Mouse (Mus musculus) c-Kit-positive CD71-positive TER-119-negative erythroid progenitor cells, embryonic 14.5 days (primary cell): ENCODE results near the gene Trpv5.
A peak's percentile ranks its signal among the peaks of the same experiment; 100 is the strongest.

ENCODE experiments used
- DNase-seq: peaks from one replicate; pipeline ENCODE4 v3.0.0-alpha.2; 2013; ENCODE audit warnings: low read depth

The Trpv5 gene

GRCm38 (mm10) chr6:41680669-41681068 lies at the start of gene Trpv5:
TSS of gene Trpv5 (minus strand) at chr6:41680769.
- DNase-seq = no peak

GRCm38 (mm10) chr6:41727989-41728609 lies 47.5 kb upstream of the Trpv5 start:
- DNase-seq = no peak

GRCm38 (mm10) chr6:41721430-41721829 lies 40.9 kb upstream of the Trpv5 start:
- no peak for DNase-seq

GRCm38 (mm10) chr6:41710281-41710680 lies 29.7 kb upstream of the Trpv5 start:
- no peak for DNase-seq

DNA sequence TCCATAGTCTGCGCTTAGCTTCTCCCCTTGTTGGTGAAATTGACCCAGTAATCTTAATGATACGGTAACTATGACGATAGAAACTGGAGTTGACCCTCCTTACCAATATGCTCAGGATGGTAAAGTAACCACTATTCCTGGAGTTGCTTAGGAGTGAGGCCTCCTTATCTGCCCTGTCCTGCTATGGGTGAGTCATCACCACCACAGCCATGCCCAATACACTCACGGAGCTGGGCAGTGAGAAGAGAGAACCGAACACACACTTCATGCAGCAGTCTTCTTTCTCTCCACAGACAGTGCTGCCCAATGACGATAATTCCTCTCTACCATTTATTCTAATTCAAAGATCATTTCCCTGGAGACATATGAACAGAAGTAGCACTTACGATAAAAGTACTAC lies 25.7 kb upstream of the Trpv5 start:
- peak; percentile 74 for DNase-seq

DNA sequence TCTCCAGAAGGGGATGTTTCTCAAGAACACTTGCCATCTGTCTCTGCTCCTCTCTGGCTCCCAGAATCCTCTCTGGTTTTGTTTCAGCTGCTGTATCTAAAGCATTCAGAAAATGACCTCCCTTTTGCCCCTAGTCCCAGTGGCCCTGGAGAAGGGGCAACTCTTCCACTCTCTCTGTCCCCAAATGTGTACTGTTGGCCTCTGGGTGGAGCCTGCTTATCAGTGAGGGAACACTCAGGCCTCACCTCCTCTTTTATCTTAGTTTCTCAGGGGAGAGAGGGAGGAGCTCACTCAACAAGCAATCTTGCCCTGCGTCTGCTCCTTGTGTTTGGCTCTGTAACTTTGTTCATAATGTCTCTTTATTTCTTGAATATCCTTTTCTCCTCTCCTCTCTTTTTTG lies 23.6 kb upstream of the Trpv5 start, which contains the start of gene Kel:
TSS of gene Kel (minus strand) at position 217 of the 400 bp plus-strand sequence.
- DNase-seq = peak; percentile 90

DNA sequence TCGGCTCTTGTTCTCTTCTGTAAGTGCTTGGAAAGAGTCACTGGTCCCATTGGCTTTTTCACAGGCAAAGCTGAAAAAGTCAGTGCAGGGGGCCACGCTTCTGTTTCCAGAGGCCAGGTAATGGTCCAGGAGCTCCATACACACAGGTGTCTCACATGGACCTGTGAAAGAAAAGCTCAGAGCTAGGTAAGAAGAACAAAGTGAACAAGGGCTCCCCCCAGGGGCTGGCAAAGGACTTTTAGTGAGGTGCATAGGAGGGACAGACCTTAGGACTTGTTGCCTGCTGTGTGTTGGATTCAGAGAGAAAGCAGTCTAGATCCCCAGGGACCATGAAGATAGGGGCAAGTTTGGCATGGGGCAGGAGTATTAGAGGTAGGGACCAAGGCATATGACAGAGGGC lies 22.4 kb upstream of the Trpv5 start:
- peak; percentile 77 for DNase-seq

DNA sequence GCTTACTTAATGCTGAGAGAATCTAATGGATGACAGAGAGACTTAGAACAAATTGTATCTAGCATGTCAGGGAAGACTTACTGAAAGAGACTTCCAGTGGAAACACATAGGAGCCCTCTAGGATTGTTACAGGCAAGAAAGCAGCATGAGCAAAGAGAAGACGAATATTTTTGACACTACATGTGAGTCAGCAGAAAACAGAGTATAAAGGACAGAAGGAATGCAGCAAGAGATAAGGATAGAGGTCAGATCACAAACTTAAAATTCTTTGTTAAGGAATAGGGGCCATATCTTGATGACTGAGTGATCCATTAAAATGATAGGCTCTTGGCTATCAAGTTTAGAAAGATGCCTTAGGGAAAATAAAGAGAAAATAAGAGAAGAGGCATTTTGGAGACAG lies 20.7 kb upstream of the Trpv5 start:
- DNase-seq = no peak

- DNase-seq = no peak
Observed at GRCm38 (mm10) chr6:41694407-41694806, 13.8 kb upstream of the Trpv5 start.

DNA sequence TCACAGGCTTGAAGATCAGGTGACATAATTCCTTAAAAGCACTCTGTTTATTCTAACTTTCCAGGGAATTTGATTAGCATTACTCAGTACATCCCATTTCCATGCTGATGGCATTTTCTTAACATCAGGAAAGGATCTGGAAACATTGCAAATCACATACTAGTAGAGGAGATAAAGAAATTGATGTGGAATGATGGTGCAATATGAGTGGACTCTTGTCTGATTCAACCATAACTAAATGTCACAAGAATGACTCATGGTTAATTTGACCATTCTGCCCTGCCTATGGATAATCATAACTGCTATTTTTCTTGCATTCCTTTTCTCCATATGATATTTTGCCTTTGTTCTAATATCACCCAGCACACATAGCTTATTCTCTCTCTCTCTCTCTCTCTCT lies 11.6 kb upstream of the Trpv5 start:
- DNase-seq = no peak

GRCm38 (mm10) chr6:41685596-41685995 lies 5.0 kb upstream of the Trpv5 start:
- no peak for DNase-seq

GRCm38 (mm10) chr6:41684911-41685310 lies 4.3 kb upstream of the Trpv5 start:
- no peak for DNase-seq

GRCm38 (mm10) chr6:41684131-41684530 lies 3.6 kb upstream of the Trpv5 start, which contains the start of gene Llcfc1:
TSS of gene Llcfc1 (plus strand) at chr6:41684431.
- DNase-seq = no peak

GRCm38 (mm10) chr6:41681656-41682055 lies 1.1 kb upstream of the Trpv5 start:
- no peak for DNase-seq

- DNase-seq = no peak
Observed at GRCm38 (mm10) chr6:41676530-41676929, 4.0 kb downstream of the Trpv5 start.

DNA sequence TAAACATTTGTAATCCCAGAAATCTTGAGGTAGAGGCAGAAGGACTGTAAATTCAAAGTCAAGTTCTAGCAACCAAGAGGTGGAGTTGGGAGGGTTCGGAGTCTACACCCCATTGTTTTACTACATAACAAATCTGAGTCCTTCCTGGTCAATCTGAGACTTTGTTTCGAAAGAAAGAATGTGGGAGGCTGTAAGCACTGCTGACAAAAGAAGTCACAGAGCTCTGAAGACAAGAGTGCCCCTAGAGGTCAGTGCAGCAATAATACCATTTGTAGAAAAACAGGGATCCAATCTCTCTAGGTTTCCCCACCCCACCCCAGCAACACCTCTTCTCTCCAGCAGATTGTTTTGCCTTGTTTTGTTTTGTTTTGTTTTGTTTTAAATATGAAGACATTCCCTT lies 18.2 kb downstream of the Trpv5 start:
- no peak for DNase-seq

DNA sequence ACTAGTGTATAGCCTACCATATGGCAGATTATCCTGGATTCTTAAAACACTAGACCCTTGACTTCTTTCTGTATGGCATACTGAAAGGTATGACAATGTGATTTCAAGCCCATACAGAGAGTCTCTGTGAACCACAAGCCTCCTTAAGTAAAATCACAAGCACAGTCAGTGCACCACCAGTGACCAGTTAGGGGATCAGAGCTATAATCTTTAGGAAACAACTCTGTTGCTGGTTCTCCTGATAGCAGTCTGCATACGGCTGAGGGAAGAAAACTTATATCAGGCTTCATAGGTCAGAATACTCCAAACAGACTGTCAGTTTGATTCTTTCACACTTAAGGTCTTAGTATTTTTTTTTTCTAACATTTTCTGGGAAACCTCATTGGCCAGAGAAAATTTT lies 22.1 kb downstream of the Trpv5 start:
- DNase-seq = no peak

GRCm38 (mm10) chr6:41654648-41655047 lies 25.9 kb downstream of the Trpv5 start:
- DNase-seq = no peak

- DNase-seq = no peak
Observed at GRCm38 (mm10) chr6:41653173-41653572, 27.4 kb downstream of the Trpv5 start.

DNA sequence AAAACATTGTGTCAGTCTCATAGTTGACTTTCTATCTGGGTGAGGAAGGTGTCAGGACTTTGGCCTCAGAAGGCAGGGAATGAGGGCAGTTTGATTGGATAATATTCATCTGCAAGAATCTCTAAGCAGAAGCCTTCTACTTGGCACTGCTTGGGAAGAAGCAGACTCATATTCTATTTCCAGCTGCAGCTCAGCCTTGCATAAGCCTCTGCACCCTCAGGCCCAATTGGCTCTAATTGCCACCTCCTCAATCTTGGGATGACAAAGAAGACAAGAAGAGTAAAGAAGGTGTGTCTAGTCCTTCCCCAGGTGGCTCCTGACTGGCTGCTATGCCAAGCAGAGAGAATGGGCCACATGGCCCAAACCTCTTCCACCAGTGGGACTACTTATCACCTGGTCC lies 33.9 kb downstream of the Trpv5 start:
- DNase-seq = no peak

- DNase-seq = no peak
Observed at GRCm38 (mm10) chr6:41646220-41646619, 34.3 kb downstream of the Trpv5 start.

GRCm38 (mm10) chr6:41643227-41643626 lies 37.3 kb downstream of the Trpv5 start:
- DNase-seq = no peak

GRCm38 (mm10) chr6:41642765-41643164 lies 37.8 kb downstream of the Trpv5 start:
- no peak for DNase-seq

GRCm38 (mm10) chr6:41641173-41641866 lies 39.2 kb downstream of the Trpv5 start:
- DNase-seq = no peak
